Mouse (Mus musculus): ENCODE results near the gene Flot1.

DNA sequence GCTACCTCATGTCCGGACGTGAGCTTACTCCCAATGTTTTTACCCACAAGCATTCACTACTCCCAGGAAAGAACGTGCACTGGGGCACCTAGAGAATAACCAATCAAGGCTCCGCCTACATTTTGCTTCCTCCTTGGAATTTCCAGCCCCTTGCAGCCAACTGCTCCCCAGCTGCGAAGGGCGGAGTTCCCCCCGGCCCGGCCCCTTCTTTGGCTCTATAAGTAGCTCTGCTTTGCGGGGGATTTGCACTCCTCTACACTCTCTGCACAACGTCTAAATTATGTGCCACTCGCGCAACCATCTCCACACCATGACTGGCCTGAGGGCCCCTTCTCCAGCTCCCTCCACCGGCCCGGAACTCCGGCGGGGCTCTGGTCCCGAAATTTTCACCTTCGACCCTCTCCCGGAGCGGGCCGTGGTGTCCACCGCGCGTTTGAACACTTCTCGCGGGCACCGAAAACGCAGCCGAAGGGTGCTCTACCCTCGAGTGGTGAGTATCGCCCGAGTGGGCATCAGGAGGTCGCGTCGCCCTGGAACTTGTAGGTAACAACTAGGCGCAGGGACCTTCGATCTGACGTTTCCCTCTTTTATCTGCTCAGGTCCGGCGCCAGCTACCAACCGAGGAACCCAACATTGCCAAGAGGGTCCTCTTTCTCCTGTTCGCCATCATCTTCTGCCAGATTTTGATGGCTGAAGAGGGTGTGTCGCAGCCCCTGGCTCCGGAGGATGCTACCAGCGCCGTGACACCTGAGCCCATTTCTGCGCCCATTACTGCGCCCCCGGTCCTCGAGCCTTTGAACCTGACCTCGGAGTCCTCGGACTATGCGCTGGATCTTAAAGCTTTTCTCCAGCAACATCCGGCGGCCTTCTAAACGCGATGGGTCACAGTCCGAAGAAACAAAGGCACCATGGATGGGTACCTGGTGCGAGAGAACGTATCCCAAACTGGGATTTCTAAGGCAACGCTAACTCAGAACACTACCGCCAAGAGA lies 1.3 kb upstream of the Flot1 start, which contains the start of gene Ier3:
- TF ChIP-seq CTCF (conservative IDR thresholded peaks at IDR 0.05; ENCODE audit: low read length) = no peak
- no peak for TF ChIP-seq NANOG (IDR thresholded peaks at IDR 0.05; ENCODE audit: borderline replicate concordance, low read length)
- TF ChIP-seq POU5F1 (IDR thresholded peaks at IDR 0.05; ENCODE audit: borderline replicate concordance, low read length) = no peak

Data from E14TG2a.4 (cell line).